Mouse (Mus musculus): ENCODE data around the gene Pou2f3.

- no peak for TF ChIP-seq GATA1 (IDR thresholded peaks at IDR 0.05; ENCODE audit: borderline replicate concordance, low read length)
- no peak for TF ChIP-seq FLI1 (IDR thresholded peaks at IDR 0.05; ENCODE audit: low read length)
These were observed 95.3 kb downstream of the Pou2f3 start for GRCm38 (mm10) chr9:43114833-43115232.

Data from megakaryocyte, embryonic 14.5 days (primary cell).